Comparison of ENCODE assay signal across 10 mouse cellular contexts in the genomic region with DNA sequence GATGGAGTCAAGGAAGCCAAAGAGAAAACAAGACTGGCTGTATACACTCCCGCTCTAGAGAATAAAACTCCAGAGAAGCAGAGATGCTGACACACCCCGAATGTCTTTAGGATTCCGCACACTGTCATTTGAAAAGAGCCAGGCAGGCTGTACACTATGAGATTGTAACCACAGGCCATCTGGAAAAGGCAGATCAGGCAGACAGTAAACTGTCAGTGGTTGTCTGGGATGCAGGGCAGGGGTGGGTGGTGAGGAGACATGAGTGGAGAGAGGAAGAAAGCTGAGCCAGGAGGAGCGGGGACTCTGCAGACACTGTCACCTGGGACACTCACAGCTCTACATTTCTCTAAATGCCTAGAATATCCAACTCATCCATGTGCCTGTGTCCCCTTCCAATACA. TPM values are rescaled to one million over a fixed set of nuclear protein-coding genes. Genes with fewer than 3 reads are reported as not detected.
DNase-seq lines count a peak whose midpoint lies in the region; ATAC-seq and TF ChIP-seq lines count a peak whose summit lies in the region.
"Had no signal": no experiment of that assay in that cellular context is flagged by ENCODE, and none has a peak within 500 bp of the region (broad histone marks: within the 10 kb centered on the region; RNA-seq: fewer than 3 reads in every experiment).

No protein-coding gene starts in this region.

- 0 out of 2 replicates have a peak overlapping the region, but pooled peaks have one; percentile 26 for H3K27ac ChIP-seq in kidney, adult 2 months (ENCODE audit: insufficient read depth, low read depth, low read length)
- H3K27ac ChIP-seq in layer of hippocampus, adult 2 months = no peak overlapping the region
- peak overlapping the region; percentile 77 for H3K27ac ChIP-seq in stomach, postnatal 0 days (replicated peaks)
- H3K27ac ChIP-seq in midbrain, embryonic 13.5 days = no peak overlapping the region
- H3K27ac ChIP-seq: macrophage had no signal

- no peaks in the 10 kb centered on the region for H3K27me3 ChIP-seq in kidney, adult 2 months (replicated peaks; ENCODE audit: control insufficient read depth, insufficient read depth, low read length)
- no peaks in the 10 kb centered on the region for H3K27me3 ChIP-seq in stomach, postnatal 0 days (ENCODE audit: control insufficient read depth, insufficient read depth, low read length)
- no peaks in the 10 kb centered on the region for H3K27me3 ChIP-seq in midbrain, embryonic 13.5 days
- H3K27me3 ChIP-seq: Patski had no signal

- TF ChIP-seq EP300 in stomach, postnatal 0 days (optimal IDR thresholded peaks at IDR 0.05) = no peak

- H3K4me2 ChIP-seq in stomach, postnatal 0 days (replicated peaks; ENCODE audit: low read depth) = no peak overlapping the region
- no peak overlapping the region for H3K4me2 ChIP-seq in midbrain, embryonic 13.5 days (replicated peaks)

- TF ChIP-seq CTCF in kidney, adult 2 months (conservative IDR thresholded peaks at IDR 0.05; ENCODE audit: insufficient read depth, insufficient read length, low read depth, low read length) = no peak
- no peak for TF ChIP-seq CTCF in layer of hippocampus, adult 2 months (conservative IDR thresholded peaks at IDR 0.05)
- TF ChIP-seq CTCF in stomach, postnatal 0 days (IDR thresholded peaks at IDR 0.05; ENCODE audit: low read depth) = no peak

- no peak overlapping the region for H3K9ac ChIP-seq in stomach, postnatal 0 days (ENCODE audit: low read length)
- no peak overlapping the region for H3K9ac ChIP-seq in midbrain, embryonic 13.5 days (replicated peaks)

- H3K36me3 ChIP-seq in kidney, adult 2 months (ENCODE audit: control insufficient read depth, insufficient read depth, low read length) = no peaks in the 10 kb centered on the region
- H3K36me3 ChIP-seq in stomach, postnatal 0 days (ENCODE audit: control insufficient read depth, insufficient read depth, low read length) = no peaks in the 10 kb centered on the region
- H3K36me3 ChIP-seq in midbrain, embryonic 13.5 days = no peaks in the 10 kb centered on the region

- 74% methylated on average over 4 of the region's 4 CpGs for WGBS in kidney, adult 2 months
- WGBS in stomach, postnatal 0 days = 41% methylated on average over 4 of the region's 4 CpGs
- WGBS in midbrain, embryonic 13.5 days = 78% methylated on average over 4 of the region's 4 CpGs

- TF ChIP-seq POLR2A in kidney, adult 2 months (IDR thresholded peaks at IDR 0.05; ENCODE audit: low read depth, low read length) = no peak

- no peak for ATAC-seq in stomach, postnatal 0 days (ENCODE audit: low FRiP score, low TSS enrichment)
- no peak for ATAC-seq in midbrain, embryonic 13.5 days

- no peak overlapping the region for H3K4me3 ChIP-seq in kidney, adult 2 months (ENCODE audit: insufficient read depth, low read depth, low read length)
- H3K4me3 ChIP-seq in layer of hippocampus, adult 2 months = no peak overlapping the region
- H3K4me3 ChIP-seq in stomach, postnatal 0 days (ENCODE audit: low read depth, low read length) = no peak overlapping the region
- H3K4me3 ChIP-seq in midbrain, embryonic 13.5 days (replicated peaks) = no peak overlapping the region

- DNase-seq in kidney, adult 2 months = no peak
- no peak for DNase-seq in kidney, postnatal 14 days
- DNase-seq in testis, postnatal 10 days (ENCODE audit: low spot score) = peak; percentile 35
- DNase-seq in testis, postnatal 14 days (ENCODE audit: low spot score) = no peak
- peak; percentile 42 to 44 for DNase-seq in layer of hippocampus, adult 2 months (ENCODE audit: low spot score in 2 of 2)
- no peak for DNase-seq in stomach, postnatal 0 days (ENCODE audit: low spot score)
- DNase-seq in adrenal gland, adult (ENCODE audit: inconsistent age in 2 of 2, low spot score in 1 of 2) = no peak

- peaks cover 37% of the 10 kb centered on the region for H3K4me1 ChIP-seq in kidney, adult 2 months (ENCODE audit: control insufficient read depth, insufficient read depth, low read length)
- peaks cover 9% of the 10 kb centered on the region for H3K4me1 ChIP-seq in stomach, postnatal 0 days (replicated peaks; ENCODE audit: control insufficient read depth, insufficient read depth)
- H3K4me1 ChIP-seq in midbrain, embryonic 13.5 days (replicated peaks) = peaks cover 9% of the 10 kb centered on the region

- H3K9me3 ChIP-seq in stomach, postnatal 0 days (ENCODE audit: control insufficient read depth, low read length) = no peaks in the 10 kb centered on the region
- H3K9me3 ChIP-seq in midbrain, embryonic 13.5 days = no peaks in the 10 kb centered on the region

RNA-seq across cellular contexts. Expression of gene Sik1, which starts 36.3 kb away (rescaled TPM):
- polyA plus RNA-seq in kidney, adult 2 months (2012; rRNA removed) = 35.5 and 57.6 TPM in 2 replicates
- 10 to 100 TPM; 12.4 to 15.4 TPM for total RNA-seq in layer of hippocampus, adult 2 months (2021)
- 18.2 and 19.8 TPM in 2 replicates for polyA plus RNA-seq in stomach, postnatal 0 days (2015; fragmentation: Nextera tagmentation; extraction: Ambion mirVana)
- 16.9 and 17.6 TPM in 2 replicates for polyA plus RNA-seq in midbrain, embryonic 13.5 days (2015; fragmentation: Nextera tagmentation; extraction: Ambion mirVana)

Comparison
In these comparisons a context has a peak if more than half of its experiments do, and no peak if none do; other contexts are left out.
1. DNase-seq: peak in testis, postnatal 10 days (single experiment) and layer of hippocampus, adult 2 months (2 of 2); none in kidney, adult 2 months (single experiment), kidney, postnatal 14 days (single experiment), testis, postnatal 14 days (single experiment), stomach, postnatal 0 days (single experiment) and adrenal gland, adult (0 of 2).
2. H3K27ac ChIP-seq: peak in kidney, adult 2 months (single experiment) and stomach, postnatal 0 days (single experiment); none in layer of hippocampus, adult 2 months (single experiment) and midbrain, embryonic 13.5 days (single experiment).